Mouse (Mus musculus): ENCODE measurements around the gene Hba-x. TPM values are rescaled to one million over a fixed set of nuclear protein-coding genes. Genes with fewer than 3 reads are reported as not detected.
A peak's percentile ranks its signal among the peaks of the same experiment; 100 is the strongest.
"Not testable (repeated sequence)": the region's sequence is repeated elsewhere in the genome, so short reads cannot be mapped to it uniquely, and the experiment has no call there.

Hba-x gene
- polyA plus RNA-seq, 1 experiment from 2014 or later = 4,268 TPM

GRCm38 (mm10) chr11:32281416-32282144, 5.4 kb downstream of the Hba-x start:
- no peaks in the 10 kb centered on the region for H3K36me3 ChIP-seq (replicated peaks)
- no peak for DNase-seq (ENCODE audit: extremely low spot score, low spot score)
- H3K4me1 ChIP-seq = peaks cover 10% of the 10 kb centered on the region
- no peak overlapping the region for H3K4me3 ChIP-seq
- H3K27me3 ChIP-seq (ENCODE audit: poor library complexity, severe bottlenecking) = peaks cover 30% of the 10 kb centered on the region
- H3K9me3 ChIP-seq = no peaks in the 10 kb centered on the region
- no peak overlapping the region for H3K27ac ChIP-seq
- WGBS = 73% methylated on average over 1 of the region's 1 CpGs

GRCm38 (mm10) chr11:32283091-32283777, 7.0 kb downstream of the Hba-x start, which contains the start of gene Hba-a1:
TSS of gene Hba-a1 (plus strand) at chr11:32283511.
- not testable (repeated sequence) for H3K4me1 ChIP-seq; H3K36me3 ChIP-seq (replicated peaks); H3K4me3 ChIP-seq; H3K9me3 ChIP-seq; DNase-seq (ENCODE audit: extremely low spot score, low spot score); H3K27ac ChIP-seq
- WGBS = 56% methylated on average over 1 of the region's 5 CpGs
- H3K27me3 ChIP-seq (ENCODE audit: poor library complexity, severe bottlenecking) = peaks cover 30% of the 10 kb centered on the region

GRCm38 (mm10) chr11:32284582-32284981, 8.4 kb downstream of the Hba-x start:
- WGBS = 61% methylated on average over 2 of the region's 2 CpGs
- not testable (repeated sequence) for DNase-seq (ENCODE audit: extremely low spot score, low spot score); H3K27ac ChIP-seq; H3K36me3 ChIP-seq (replicated peaks); H3K4me3 ChIP-seq; H3K9me3 ChIP-seq; H3K4me1 ChIP-seq
- H3K27me3 ChIP-seq (ENCODE audit: poor library complexity, severe bottlenecking) = peaks cover 22% of the 10 kb centered on the region

GRCm38 (mm10) chr11:32285031-32285775, 9.0 kb downstream of the Hba-x start:
- Histone ChIP-seq H3K4me1 (no peaks in the 10 kb centered on the region), H3K27ac (no peak overlapping the region), H3K9me3 (no peaks in the 10 kb centered on the region), H3K36me3 (replicated peaks) (no peaks in the 10 kb centered on the region), H3K4me3 (no peak overlapping the region), H3K27me3 (ENCODE audit: poor library complexity, severe bottlenecking) (peaks cover 22% of the 10 kb centered on the region)
- no peak for DNase-seq (ENCODE audit: extremely low spot score, low spot score)
- WGBS = 83% methylated on average over 7 of the region's 7 CpGs

- H3K36me3 ChIP-seq (replicated peaks); DNase-seq (ENCODE audit: extremely low spot score, low spot score); H3K4me3 ChIP-seq; H3K27ac ChIP-seq; H3K9me3 ChIP-seq; H3K4me1 ChIP-seq: not testable (repeated sequence)
- peaks cover 22% of the 10 kb centered on the region for H3K27me3 ChIP-seq (ENCODE audit: poor library complexity, severe bottlenecking)
Observed at GRCm38 (mm10) chr11:32285887-32286286, 9.7 kb downstream of the Hba-x start.

- H3K9me3 ChIP-seq; H3K36me3 ChIP-seq (replicated peaks); H3K4me1 ChIP-seq: not testable (repeated sequence)
- peaks cover 18% of the 10 kb centered on the region for H3K27me3 ChIP-seq (ENCODE audit: poor library complexity, severe bottlenecking)
- 0 out of 2 replicates have a peak within 1 kb of the TSS, but pooled peaks have one; percentile 22 for H3K27ac ChIP-seq
- 22% methylated on average over 31 of the region's 33 CpGs for WGBS
- H3K4me3 ChIP-seq = peak within 1 kb of the TSS; percentile 43
- DNase-seq (ENCODE audit: extremely low spot score, low spot score) = peak; percentile 64
Observed at GRCm38 (mm10) chr11:32286695-32287492, 10.7 kb downstream of the Hba-x start, which contains the start of gene Hbq1b. TSS of gene Hbq1b (plus strand) at chr11:32286965.

GRCm38 (mm10) chr11:32287493-32287825, 11.3 kb downstream of the Hba-x start:
- H3K27me3 ChIP-seq (ENCODE audit: poor library complexity, severe bottlenecking) = peaks cover 17% of the 10 kb centered on the region
- DNase-seq (ENCODE audit: extremely low spot score, low spot score) = no peak
- no peak overlapping the region; the same call in 1 of the 2 replicates for H3K4me3 ChIP-seq
- H3K4me1 ChIP-seq = no peaks in the 10 kb centered on the region
- WGBS = 72% methylated on average over 9 of the region's 9 CpGs
- H3K27ac ChIP-seq = 0 out of 2 replicates have a peak overlapping the region, but pooled peaks have one; percentile 22
- H3K9me3 ChIP-seq = no peaks in the 10 kb centered on the region
- no peaks in the 10 kb centered on the region for H3K36me3 ChIP-seq (replicated peaks)

- H3K9me3 ChIP-seq; H3K4me1 ChIP-seq; H3K27ac ChIP-seq; H3K36me3 ChIP-seq (replicated peaks); H3K4me3 ChIP-seq; DNase-seq (ENCODE audit: extremely low spot score, low spot score); H3K27me3 ChIP-seq (ENCODE audit: poor library complexity, severe bottlenecking): not testable (repeated sequence)
- 81% methylated on average over 4 of the region's 4 CpGs for WGBS
Observed at GRCm38 (mm10) chr11:32292819-32293218, 16.6 kb downstream of the Hba-x start.

- not testable (repeated sequence) for DNase-seq (ENCODE audit: extremely low spot score, low spot score); H3K4me1 ChIP-seq; H3K9me3 ChIP-seq; H3K36me3 ChIP-seq (replicated peaks); H3K27me3 ChIP-seq (ENCODE audit: poor library complexity, severe bottlenecking); H3K4me3 ChIP-seq; H3K27ac ChIP-seq
- WGBS = 68% methylated on average over 3 of the region's 3 CpGs
Observed at GRCm38 (mm10) chr11:32293479-32293878, 17.3 kb downstream of the Hba-x start.

- H3K36me3 ChIP-seq (replicated peaks); DNase-seq (ENCODE audit: extremely low spot score, low spot score); H3K4me3 ChIP-seq; H3K27ac ChIP-seq; H3K4me1 ChIP-seq; H3K9me3 ChIP-seq: not testable (repeated sequence)
- H3K27me3 ChIP-seq (ENCODE audit: poor library complexity, severe bottlenecking) = peaks cover 12% of the 10 kb centered on the region
- WGBS = no CpG with 5 or more reads among the region's 4 CpGs
Observed at GRCm38 (mm10) chr11:32296203-32296602, 20.0 kb downstream of the Hba-x start, which contains the start of gene Hba-a2. TSS of gene Hba-a2 (plus strand) at chr11:32296489.

GRCm38 (mm10) chr11:32297417-32297816, 21.2 kb downstream of the Hba-x start:
- H3K27me3 ChIP-seq (ENCODE audit: poor library complexity, severe bottlenecking) = peaks cover 24% of the 10 kb centered on the region
- not testable (repeated sequence) for H3K36me3 ChIP-seq (replicated peaks); H3K4me1 ChIP-seq; H3K27ac ChIP-seq; H3K4me3 ChIP-seq; DNase-seq (ENCODE audit: extremely low spot score, low spot score); H3K9me3 ChIP-seq
- WGBS = 51% methylated on average over 2 of the region's 2 CpGs

- H3K27ac ChIP-seq = no peak overlapping the region
- H3K27me3 ChIP-seq (ENCODE audit: poor library complexity, severe bottlenecking) = peaks cover 26% of the 10 kb centered on the region
- no peaks in the 10 kb centered on the region for H3K9me3 ChIP-seq
- H3K4me1 ChIP-seq = 0 out of 2 replicates have a peak, but pooled peaks cover 3% of the 10 kb centered on the region
- no peak for DNase-seq (ENCODE audit: extremely low spot score, low spot score)
- H3K36me3 ChIP-seq (replicated peaks) = no peaks in the 10 kb centered on the region
- 83% methylated on average over 1 of the region's 1 CpGs for WGBS
- no peak overlapping the region for H3K4me3 ChIP-seq
Observed at GRCm38 (mm10) chr11:32297866-32298531, 21.8 kb downstream of the Hba-x start.

All from forebrain, embryonic 10.5 days (tissue).